Mouse (Mus musculus) neural tube, embryonic 14.5 days (tissue): ENCODE results near the gene Hpd. TPM values are rescaled to one million over a fixed set of nuclear protein-coding genes. Genes with fewer than 3 reads are reported as not detected.

Source experiments
- ATAC-seq: fragments of 200-750 bp; cut with Nextera tagmentation; 2 replicates; pipeline ENCODE4 v1.8.0; 2017; ENCODE audit warnings: low read depth, mild to moderate bottlenecking, moderate TSS enrichment, moderate library complexity
- H3K27ac ChIP-seq: fragments of 300-500 bp; sonication (generic); 2 replicates; pipeline ENCODE4 v1.5.1; 2014; ENCODE audit warnings: low read depth, mild to moderate bottlenecking, control low read depth, low read length, moderate library complexity, mixed read lengths
- H3K27me3 ChIP-seq: fragments of 300-500 bp; sonication (generic); 2 replicates; pipeline ENCODE4 v1.6.1; 2014; ENCODE audit warnings: low read length; ENCODE audit not compliant: control insufficient read depth, insufficient read depth
- H3K36me3 ChIP-seq: fragments of 300-500 bp; sonication (generic); 2 replicates; pipeline ENCODE4 v1.6.1; 2014; ENCODE audit warnings: low read length, mixed read lengths; ENCODE audit not compliant: control insufficient read depth, insufficient read depth
- H3K4me1 ChIP-seq: fragments of 300-500 bp; sonication (generic); 2 replicates; pipeline ENCODE4 v1.6.1; 2014; ENCODE audit warnings: low read length; ENCODE audit not compliant: control insufficient read depth, insufficient read depth
- H3K4me2 ChIP-seq: fragments of 300-500 bp; sonication (generic); 2 replicates; pipeline ENCODE4 v1.6.1; 2014; ENCODE audit warnings: mild to moderate bottlenecking, low read depth, low read length, control low read depth
- H3K4me3 ChIP-seq: fragments of 300-500 bp; sonication (generic); 2 replicates; pipeline ENCODE4 v1.5.1; 2014; ENCODE audit warnings: low read depth, low read length, control low read depth, mixed read lengths
- H3K9ac ChIP-seq: fragments of 300-500 bp; sonication (generic); replicated peaks from 2 replicates; pipeline ENCODE4 v1.6.1; 2014; ENCODE audit warnings: low read depth, mild to moderate bottlenecking, control low read depth, low read length, mixed read lengths
- H3K9me3 ChIP-seq: fragments of 300-500 bp; sonication (generic); 2 replicates; pipeline ENCODE4 v1.6.1; 2016; ENCODE audit warnings: low read length; ENCODE audit not compliant: control insufficient read depth
- WGBS: fragments of 180-500 bp; shearing (Covaris S2); extraction: QIAGEN DNeasy Blood & Tissue Kit; methylation state at CpG from one replicate; pipeline ENCODE4 v1.1.7; 2014; 5-methylcytosine and 5-hydroxymethylcytosine counted together
- polyA plus RNA-seq: library from polyadenylated mRNA; unstranded; fragments of >200 nt; fragmentation: Nextera tagmentation; extraction: Ambion mirVana; gene quantifications from 2 replicates; pipeline ENCODE4 v1.2.1, GENCODE M21; 2014

Gene Hpd
- polyA plus RNA-seq, 1 experiment from 2014 or later: not detected

GRCm38 (mm10) chr5:123157972-123158371 lies 24.6 kb downstream of the Hpd start:
- Histone ChIP-seq H3K4me1 (no peaks in the 10 kb centered on the region), H3K9ac (no peak overlapping the region), H3K4me3 (no peak overlapping the region), H3K9me3 (no peaks in the 10 kb centered on the region), H3K27ac (no peak overlapping the region), H3K4me2 (no peak overlapping the region), H3K27me3 (no peaks in the 10 kb centered on the region), H3K36me3 (peaks cover 61% of the 10 kb centered on the region)
- WGBS: 86% methylated on average over 4 of the region's 4 CpGs
- no peak for ATAC-seq

- H3K9ac ChIP-seq: no peak overlapping the region
- H3K4me1 ChIP-seq: no peaks in the 10 kb centered on the region
- no peak overlapping the region for H3K4me3 ChIP-seq
- H3K27me3 ChIP-seq: no peaks in the 10 kb centered on the region
- H3K9me3 ChIP-seq: no peaks in the 10 kb centered on the region
- WGBS: 79% methylated on average over 12 of the region's 12 CpGs
- no peak for ATAC-seq
- no peak overlapping the region for H3K27ac ChIP-seq
- H3K36me3 ChIP-seq: peaks cover 62% of the 10 kb centered on the region
- no peak overlapping the region for H3K4me2 ChIP-seq
Observed at GRCm38 (mm10) chr5:123156763-123157162, 25.8 kb downstream of the Hpd start.

GRCm38 (mm10) chr5:123155425-123155824 lies 27.1 kb downstream of the Hpd start:
- ATAC-seq: peak; percentile 59; the same call in 1 of the 2 replicates
- WGBS: 67% methylated on average over 7 of the region's 7 CpGs
- Histone ChIP-seq H3K9ac (no peak overlapping the region), H3K4me3 (no peak overlapping the region), H3K27ac (no peak overlapping the region), H3K27me3 (no peaks in the 10 kb centered on the region), H3K4me1 (peaks cover 10% of the 10 kb centered on the region), H3K36me3 (peaks cover 56% of the 10 kb centered on the region), H3K4me2 (no peak overlapping the region), H3K9me3 (no peaks in the 10 kb centered on the region)

- no peak overlapping the region for H3K27ac ChIP-seq
- no peak for ATAC-seq
- H3K27me3 ChIP-seq: no peaks in the 10 kb centered on the region
- peaks cover 34% of the 10 kb centered on the region for H3K4me1 ChIP-seq
- 77% methylated on average over 1 of the region's 1 CpGs for WGBS
- no peak overlapping the region for H3K4me2 ChIP-seq
- H3K4me3 ChIP-seq: no peak overlapping the region
- no peaks in the 10 kb centered on the region for H3K9me3 ChIP-seq
- H3K9ac ChIP-seq: no peak overlapping the region
- H3K36me3 ChIP-seq: peaks cover 51% of the 10 kb centered on the region
Observed at GRCm38 (mm10) chr5:123152901-123153300, 29.6 kb downstream of the Hpd start.

GRCm38 (mm10) chr5:123151707-123152362 lies 30.7 kb downstream of the Hpd start:
- Histone ChIP-seq H3K4me1 (peaks cover 34% of the 10 kb centered on the region), H3K9ac (no peak overlapping the region), H3K4me2 (no peak overlapping the region), H3K4me3 (no peak overlapping the region), H3K27ac (no peak overlapping the region), H3K36me3 (peaks cover 51% of the 10 kb centered on the region), H3K27me3 (no peaks in the 10 kb centered on the region), H3K9me3 (no peaks in the 10 kb centered on the region)
- 92% methylated on average over 19 of the region's 19 CpGs for WGBS
- ATAC-seq: no peak

GRCm38 (mm10) chr5:123151077-123151476 lies 31.4 kb downstream of the Hpd start:
- Histone ChIP-seq H3K4me2 (peak overlapping the region; percentile 65), H3K9ac (peak overlapping the region; percentile 8; the same call in 1 of the 2 replicates), H3K4me3 (peak overlapping the region; percentile 36), H3K27ac (no peak overlapping the region), H3K36me3 (peaks cover 58% of the 10 kb centered on the region), H3K9me3 (no peaks in the 10 kb centered on the region), H3K4me1 (peaks cover 37% of the 10 kb centered on the region), H3K27me3 (no peaks in the 10 kb centered on the region)
- WGBS: 36% methylated on average over 7 of the region's 7 CpGs
- ATAC-seq: no peak

GRCm38 (mm10) chr5:123150641-123151040 lies 31.9 kb downstream of the Hpd start:
- H3K36me3 ChIP-seq: peaks cover 58% of the 10 kb centered on the region
- WGBS: 46% methylated on average over 7 of the region's 7 CpGs

GRCm38 (mm10) chr5:123149451-123150400 lies 32.8 kb downstream of the Hpd start:
- Histone ChIP-seq H3K9ac (no peak overlapping the region), H3K4me3 (peak overlapping the region; percentile 36), H3K4me2 (peak overlapping the region; percentile 65), H3K4me1 (peaks cover 49% of the 10 kb centered on the region), H3K9me3 (no peaks in the 10 kb centered on the region), H3K36me3 (peaks cover 56% of the 10 kb centered on the region), H3K27ac (no peak overlapping the region), H3K27me3 (no peaks in the 10 kb centered on the region)
- 11% methylated on average over 19 of the region's 19 CpGs for WGBS
- peak; percentile 86 for ATAC-seq

More at GRCm38 (mm10) chr5:123150641-123151040, 31.9 kb downstream of the Hpd start:
- H3K9me3 ChIP-seq: no peaks in the 10 kb centered on the region
- peak overlapping the region; percentile 65 for H3K4me2 ChIP-seq
- peaks cover 40% of the 10 kb centered on the region for H3K4me1 ChIP-seq
- H3K27ac ChIP-seq: no peak overlapping the region
- H3K4me3 ChIP-seq: peak overlapping the region; percentile 36
- peak overlapping the region; percentile 21; the same call in 1 of the 2 replicates for H3K9ac ChIP-seq
- no peak for ATAC-seq
- H3K27me3 ChIP-seq: no peaks in the 10 kb centered on the region
